Mouse (Mus musculus): ENCODE data around the gene Cyb5r4. TPM values are rescaled to one million over a fixed set of nuclear protein-coding genes. Genes with fewer than 3 reads are reported as not detected.
A peak's percentile ranks its signal among the peaks of the same experiment; 100 is the strongest.

Cyb5r4 gene
- polyA plus RNA-seq, 1 experiment, result 34.2 TPM

DNA sequence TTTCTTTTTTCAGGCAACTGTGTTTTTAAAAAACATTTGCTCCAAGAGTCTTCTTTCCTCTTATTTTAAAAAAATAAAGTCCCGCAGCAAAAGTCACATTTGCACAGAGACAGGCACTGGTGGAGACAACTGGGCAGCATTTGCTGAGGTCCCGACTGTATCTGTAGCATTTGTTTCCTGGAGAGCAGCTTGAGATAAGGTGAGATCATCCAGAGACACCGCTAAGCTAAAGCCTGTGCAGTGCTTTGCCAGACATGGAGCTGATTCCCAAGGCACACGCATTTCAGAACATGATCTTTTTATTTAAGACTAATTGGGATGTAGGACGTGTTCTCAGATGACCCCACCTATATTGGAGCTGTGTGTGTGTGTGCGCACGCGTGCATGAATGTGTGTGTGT, 30.1 kb upstream of the Cyb5r4 start:
- DNase-seq (ENCODE audit: low read depth), result no peak
- no peak for TF ChIP-seq CTCF (IDR thresholded peaks at IDR 0.05; ENCODE audit: borderline replicate concordance, extremely low read depth, insufficient read depth, insufficient read length)
- no peak for TF ChIP-seq POLR2A (IDR thresholded peaks at IDR 0.05; ENCODE audit: borderline replicate concordance, extremely low read depth, insufficient read depth, insufficient read length, poor library complexity, severe bottlenecking)

DNA sequence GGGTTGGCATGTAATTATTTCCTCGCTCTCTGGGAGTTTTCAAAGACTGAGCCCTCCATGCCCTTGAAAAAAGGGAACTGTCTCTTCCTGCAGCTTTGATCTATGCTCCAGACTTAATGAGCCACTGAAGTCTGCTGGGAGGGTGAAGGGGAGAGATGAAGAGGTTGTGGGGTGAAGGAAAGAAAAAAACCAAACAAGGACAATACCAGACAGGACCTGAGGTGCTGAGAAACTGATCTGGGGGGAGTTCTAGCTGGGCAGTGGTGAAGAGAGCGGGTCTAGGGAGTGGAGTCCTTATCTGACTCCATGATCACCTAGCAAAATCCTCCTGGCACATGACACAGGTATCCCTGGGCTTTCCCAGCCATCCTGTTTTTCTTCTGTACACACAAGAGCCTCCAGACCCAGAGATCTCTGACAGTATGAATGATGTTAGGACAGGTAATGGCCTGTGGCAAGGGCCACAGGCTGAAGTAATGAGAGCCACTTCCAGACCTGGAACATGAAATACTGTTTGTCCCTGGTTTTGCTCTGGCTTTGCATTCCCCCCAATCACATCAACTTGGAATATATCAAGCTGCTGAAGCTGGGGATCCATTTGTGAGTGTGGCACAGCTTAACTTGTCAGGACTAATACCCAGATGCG, 24.6 kb upstream of the Cyb5r4 start:
- no peak for TF ChIP-seq CTCF (IDR thresholded peaks at IDR 0.05; ENCODE audit: borderline replicate concordance, extremely low read depth, insufficient read depth, insufficient read length)
- TF ChIP-seq POLR2A (IDR thresholded peaks at IDR 0.05; ENCODE audit: borderline replicate concordance, extremely low read depth, insufficient read depth, insufficient read length, poor library complexity, severe bottlenecking), result no peak
- DNase-seq (ENCODE audit: low read depth), result no peak

DNA sequence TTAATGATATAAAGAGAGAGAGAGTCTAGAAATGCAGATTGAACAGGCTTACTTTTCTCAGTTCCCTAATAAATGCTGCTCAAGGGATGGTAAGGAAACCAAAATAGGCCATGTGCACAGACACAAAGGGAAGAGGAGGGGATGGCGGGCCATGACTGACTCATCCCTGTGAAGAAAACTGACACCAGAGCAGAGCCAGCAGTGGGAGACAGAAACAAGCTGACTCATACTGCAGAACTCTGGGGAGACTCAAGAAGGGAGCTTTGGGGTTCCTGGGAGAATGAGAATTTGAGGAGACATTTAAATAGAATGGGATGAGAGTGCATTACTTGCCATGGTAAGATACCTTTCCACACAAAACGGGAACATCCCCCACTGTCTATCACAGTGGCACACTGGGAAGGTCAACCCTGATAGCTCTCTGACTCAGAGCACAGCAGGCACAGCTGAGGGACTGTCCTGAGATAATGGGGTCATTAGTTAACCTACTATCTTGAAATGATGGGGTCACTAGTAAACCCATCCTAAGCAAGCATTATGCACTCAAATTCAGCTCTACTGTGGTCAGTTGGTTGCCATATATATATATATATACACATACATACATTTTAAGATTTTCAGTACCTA, 21.7 kb upstream of the Cyb5r4 start:
- no peak for DNase-seq (ENCODE audit: low read depth)
- TF ChIP-seq CTCF (IDR thresholded peaks at IDR 0.05; ENCODE audit: borderline replicate concordance, extremely low read depth, insufficient read depth, insufficient read length), result no peak
- TF ChIP-seq POLR2A (IDR thresholded peaks at IDR 0.05; ENCODE audit: borderline replicate concordance, extremely low read depth, insufficient read depth, insufficient read length, poor library complexity, severe bottlenecking), result no peak

DNA sequence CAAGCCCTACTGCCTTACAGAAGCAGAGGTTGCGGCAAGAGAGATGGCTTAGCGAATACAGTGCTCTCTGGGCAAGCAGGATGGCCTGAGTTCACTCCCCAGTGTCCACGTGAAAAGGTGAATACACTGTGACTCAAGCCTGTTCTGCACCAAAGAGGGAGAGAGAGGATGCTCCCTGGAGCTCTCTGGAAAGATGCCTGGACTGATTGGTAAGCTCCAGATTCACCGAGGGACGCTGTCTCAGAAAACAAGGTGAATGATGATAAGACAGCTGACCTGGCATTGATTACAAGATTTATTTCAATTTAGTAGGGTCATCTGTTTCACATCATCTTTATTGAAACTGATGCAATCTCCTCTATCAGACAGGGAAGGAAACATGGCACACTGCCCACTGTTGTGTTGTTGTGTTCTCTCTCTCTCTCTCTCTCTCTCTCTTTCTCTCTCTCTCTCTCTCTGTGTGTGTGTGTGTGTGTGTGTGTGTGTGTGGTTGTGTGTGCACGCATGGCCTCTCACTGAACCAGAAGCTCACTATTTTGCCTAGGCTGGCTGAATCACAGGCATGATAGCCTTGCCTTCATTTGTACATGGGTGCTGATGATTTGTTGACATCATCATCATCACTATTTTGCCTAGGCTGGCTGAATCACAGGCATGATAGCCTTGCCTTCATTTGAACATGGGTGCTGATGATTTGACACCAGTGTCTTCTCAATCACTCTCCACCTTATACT, 16.9 kb upstream of the Cyb5r4 start:
- DNase-seq (ENCODE audit: low read depth), result no peak
- no peak for TF ChIP-seq CTCF (IDR thresholded peaks at IDR 0.05; ENCODE audit: borderline replicate concordance, extremely low read depth, insufficient read depth, insufficient read length)
- TF ChIP-seq POLR2A (IDR thresholded peaks at IDR 0.05; ENCODE audit: borderline replicate concordance, extremely low read depth, insufficient read depth, insufficient read length, poor library complexity, severe bottlenecking), result no peak

DNA sequence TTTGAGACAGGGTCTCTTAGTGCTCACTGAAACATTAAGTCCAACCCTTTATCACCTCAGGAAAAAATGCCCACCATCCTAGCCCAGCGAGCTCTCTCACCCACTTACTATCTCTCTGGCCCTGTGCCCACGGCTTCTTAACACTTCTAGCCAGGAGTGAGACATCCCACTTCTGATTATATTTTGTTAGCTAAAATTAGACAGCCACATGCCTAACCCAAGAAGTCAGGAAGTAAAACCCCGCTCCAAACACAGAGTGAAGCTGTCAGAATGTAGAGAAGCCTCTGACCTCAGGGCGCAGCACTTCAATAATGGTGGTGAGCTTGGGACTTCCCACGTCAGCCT, 16.4 kb upstream of the Cyb5r4 start:
- TF ChIP-seq POLR2A (IDR thresholded peaks at IDR 0.05; ENCODE audit: borderline replicate concordance, extremely low read depth, insufficient read depth, insufficient read length, poor library complexity, severe bottlenecking), result no peak
- DNase-seq (ENCODE audit: low read depth), result no peak

DNA sequence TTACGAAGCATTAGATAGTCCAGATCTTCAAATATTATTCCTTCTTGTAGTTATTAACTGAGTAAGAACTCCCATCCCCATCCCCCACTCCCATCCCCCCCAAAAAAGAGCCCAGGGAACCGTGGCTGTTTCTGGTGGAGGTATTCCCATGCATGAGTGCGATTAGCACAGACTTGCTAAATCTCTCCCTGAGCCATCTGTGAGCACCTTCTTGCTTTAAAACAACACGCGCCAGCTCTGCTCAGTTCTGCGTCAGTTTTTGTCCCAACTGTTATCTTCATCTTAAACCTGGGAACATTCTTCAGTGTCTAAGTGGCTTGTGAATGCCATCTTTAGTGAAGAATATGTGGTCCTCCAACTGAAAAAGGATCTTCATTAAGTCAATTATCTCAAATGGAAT, 13.3 kb upstream of the Cyb5r4 start:
- peak; percentile 48 for DNase-seq (ENCODE audit: low read depth)
- TF ChIP-seq CTCF (IDR thresholded peaks at IDR 0.05; ENCODE audit: borderline replicate concordance, extremely low read depth, insufficient read depth, insufficient read length) (no peak), POLR2A (IDR thresholded peaks at IDR 0.05; ENCODE audit: borderline replicate concordance, extremely low read depth, insufficient read depth, insufficient read length, poor library complexity, severe bottlenecking) (no peak)

DNA sequence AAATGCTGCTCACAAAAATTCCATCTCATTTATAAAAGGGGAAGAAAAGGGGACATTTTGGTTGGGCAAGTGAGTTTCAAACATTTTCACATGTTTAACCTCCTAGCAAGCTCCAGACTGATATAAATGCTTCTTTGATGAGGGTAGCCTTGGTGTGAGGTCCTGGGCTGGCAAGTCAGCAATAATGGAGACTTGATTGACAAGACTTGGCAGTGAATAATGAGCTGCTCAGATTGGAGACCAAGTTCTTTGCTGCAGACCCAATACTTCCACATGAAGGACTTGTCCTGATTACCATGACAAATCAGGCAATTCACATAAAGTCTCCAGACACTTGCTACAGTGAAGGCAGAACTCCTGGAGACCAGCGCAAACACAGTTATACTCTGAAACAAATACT, 12.9 kb upstream of the Cyb5r4 start:
- peak; percentile 78 for DNase-seq (ENCODE audit: low read depth)
- no peak for TF ChIP-seq POLR2A (IDR thresholded peaks at IDR 0.05; ENCODE audit: borderline replicate concordance, extremely low read depth, insufficient read depth, insufficient read length, poor library complexity, severe bottlenecking)
- TF ChIP-seq CTCF (IDR thresholded peaks at IDR 0.05; ENCODE audit: borderline replicate concordance, extremely low read depth, insufficient read depth, insufficient read length), result no peak

DNA sequence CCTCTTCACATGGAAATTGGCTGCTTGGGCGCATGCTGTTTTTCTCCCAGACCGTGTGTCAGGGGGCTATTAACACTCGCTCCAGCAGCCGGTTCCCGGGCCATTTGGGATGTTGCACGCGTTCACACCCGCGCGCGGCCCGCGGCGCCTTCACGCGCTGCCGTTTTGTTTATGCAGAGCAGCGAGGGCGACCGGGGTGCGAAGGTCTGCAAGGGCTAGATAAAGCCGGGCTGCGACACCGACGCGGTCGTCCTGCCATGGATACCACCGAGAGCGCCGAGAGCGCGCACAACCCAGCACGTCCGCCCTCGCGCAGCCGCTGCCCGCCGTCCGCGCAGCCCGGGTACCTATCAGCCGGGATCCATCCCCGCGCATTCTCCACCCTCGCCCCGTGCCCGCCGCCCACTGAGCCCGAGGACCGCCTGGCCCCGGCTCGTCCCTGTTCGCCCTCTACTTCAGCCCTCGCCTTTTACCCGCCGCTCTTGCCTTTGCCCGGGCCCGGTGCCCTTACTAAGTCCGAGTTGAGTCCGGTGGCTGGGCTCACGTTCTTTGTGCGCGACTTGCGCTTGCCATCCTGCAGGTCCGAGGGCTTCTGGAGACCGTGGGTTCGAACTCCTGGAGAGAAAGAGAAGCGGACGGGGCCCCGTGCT, 6.4 kb upstream of the Cyb5r4 start, which contains the start of gene Ripply2:
Gene Ripply2, plus strand, starts transcription at position 250 of the 650 bp plus-strand sequence.
- TF ChIP-seq POLR2A (IDR thresholded peaks at IDR 0.05; ENCODE audit: borderline replicate concordance, extremely low read depth, insufficient read depth, insufficient read length, poor library complexity, severe bottlenecking) (0 out of 2 replicates have a peak, but pooled peaks have one; percentile 34), CTCF (IDR thresholded peaks at IDR 0.05; ENCODE audit: borderline replicate concordance, extremely low read depth, insufficient read depth, insufficient read length) (no peak)
- peak; percentile 69 for DNase-seq (ENCODE audit: low read depth)

DNA sequence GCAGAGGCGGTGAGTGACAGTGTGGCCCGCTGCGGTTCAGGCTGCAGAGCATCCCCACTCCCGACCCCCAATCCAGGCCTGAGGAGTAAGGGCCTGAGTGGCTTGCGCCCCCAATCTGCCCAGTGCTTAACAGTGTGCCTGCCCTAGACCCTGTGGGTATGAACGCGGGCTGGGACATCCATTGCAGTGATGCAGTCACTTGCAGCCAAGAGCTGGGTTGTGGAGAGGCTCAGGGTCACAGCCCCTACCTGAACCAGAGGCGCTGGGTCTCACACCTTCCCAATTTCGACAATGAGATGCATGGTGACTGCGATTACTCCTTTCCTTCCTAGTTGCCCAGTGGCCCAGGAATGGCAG, 5.9 kb upstream of the Cyb5r4 start:
- TF ChIP-seq CTCF (IDR thresholded peaks at IDR 0.05; ENCODE audit: borderline replicate concordance, extremely low read depth, insufficient read depth, insufficient read length) (no peak), POLR2A (IDR thresholded peaks at IDR 0.05; ENCODE audit: borderline replicate concordance, extremely low read depth, insufficient read depth, insufficient read length, poor library complexity, severe bottlenecking) (no peak)
- no peak for DNase-seq (ENCODE audit: low read depth)

DNA sequence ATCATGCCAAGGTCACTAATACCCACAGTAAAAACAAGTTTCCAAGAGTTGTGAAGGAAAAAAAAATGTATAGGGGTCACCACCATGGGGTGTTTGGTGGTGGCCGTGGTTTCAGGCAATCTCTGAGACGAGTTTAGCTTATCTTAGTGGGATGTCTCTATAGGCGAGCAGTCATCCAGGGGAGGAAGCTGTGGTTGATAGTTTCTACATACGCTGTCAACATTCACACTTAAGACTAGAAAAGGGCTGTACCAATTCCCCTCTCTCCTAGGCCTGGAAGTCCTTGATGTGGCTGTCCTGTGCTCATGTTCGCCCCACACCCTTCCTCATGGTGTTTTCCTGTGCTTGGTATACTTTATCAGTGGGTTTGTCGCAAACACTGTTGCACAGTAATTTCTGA, 4.0 kb downstream of the Cyb5r4 start:
- DNase-seq (ENCODE audit: low read depth), result no peak
- TF ChIP-seq CTCF (IDR thresholded peaks at IDR 0.05; ENCODE audit: borderline replicate concordance, extremely low read depth, insufficient read depth, insufficient read length) (no peak), POLR2A (IDR thresholded peaks at IDR 0.05; ENCODE audit: borderline replicate concordance, extremely low read depth, insufficient read depth, insufficient read length, poor library complexity, severe bottlenecking) (no peak)

DNA sequence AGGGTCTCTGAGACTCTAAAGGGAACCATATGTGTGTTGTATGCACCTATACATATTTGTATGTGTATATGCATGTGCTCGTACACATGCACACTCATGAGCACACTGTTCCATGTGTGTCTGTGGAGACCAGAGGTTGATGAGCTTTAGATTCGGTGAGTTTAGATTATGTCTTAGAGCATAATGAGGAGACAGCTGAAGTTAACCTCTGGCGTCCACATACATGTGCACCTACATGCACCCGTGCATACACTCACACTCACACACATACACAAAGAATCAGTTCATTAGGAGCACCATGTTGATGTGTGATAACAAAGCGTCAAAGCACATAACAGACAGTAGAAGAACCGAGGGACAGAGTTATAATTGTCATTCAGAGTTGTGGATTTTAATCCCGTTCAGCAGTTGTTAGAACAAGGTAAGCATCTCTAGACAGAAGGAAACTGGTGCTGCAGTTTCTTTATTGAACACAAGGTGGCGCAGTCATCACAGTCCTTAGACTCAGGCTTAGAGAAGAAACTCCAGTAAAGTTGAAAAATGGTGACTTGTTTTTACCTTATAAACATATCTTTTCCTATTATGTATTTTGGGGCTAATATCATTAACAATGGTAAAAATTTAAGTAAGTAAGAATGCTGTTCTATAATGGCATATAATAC, 5.7 kb downstream of the Cyb5r4 start:
- TF ChIP-seq POLR2A (IDR thresholded peaks at IDR 0.05; ENCODE audit: borderline replicate concordance, extremely low read depth, insufficient read depth, insufficient read length, poor library complexity, severe bottlenecking), result no peak
- peak; percentile 80 for TF ChIP-seq CTCF (IDR thresholded peaks at IDR 0.05; ENCODE audit: borderline replicate concordance, extremely low read depth, insufficient read depth, insufficient read length)
- peak; percentile 84 for DNase-seq (ENCODE audit: low read depth)

Measured in brain, embryonic 14.5 days (tissue).